Mouse (Mus musculus) lung, adult 2 months (tissue): ENCODE measurements around the gene Pex14. TPM values are rescaled to one million over a fixed set of nuclear protein-coding genes. Genes with fewer than 3 reads are reported as not detected.
"Not testable (repeated sequence)": the region's sequence is repeated elsewhere in the genome, so short reads cannot be mapped to it uniquely, and the experiment has no call there.

Experiments used
- DNase-seq: peaks from one replicate; pipeline ENCODE4 v3.0.0; 2022
- H3K4me1 ChIP-seq: fragments of 200-500 bp; 2 replicates; pipeline ENCODE4 v1.6.1; 2011; ENCODE audit warnings: low read length; ENCODE audit not compliant: control insufficient read depth, insufficient read depth
- H3K4me3 ChIP-seq: fragments of 200-500 bp; replicated peaks from 2 replicates; pipeline ENCODE3; 2011; ENCODE audit warnings: low read depth, mild to moderate bottlenecking, control low read depth, low read length; ENCODE audit errors: extremely low read depth
- CTCF ChIP-seq: fragments of 200-500 bp; IDR thresholded peaks from 2 replicates; pipeline ENCODE4 v1.5.1; 2011; ENCODE audit warnings: mild to moderate bottlenecking, low read length, control low read depth; ENCODE audit not compliant: insufficient read depth
- POLR2A ChIP-seq: fragments of 200-500 bp; IDR thresholded peaks from 2 replicates; pipeline ENCODE4 v1.6.1; 2011; ENCODE audit warnings: low read depth, mild to moderate bottlenecking, control low read depth, low read length, borderline replicate concordance; ENCODE audit errors: extremely low read depth
- WGBS: fragments of 180-500 bp; shearing (Covaris S2); methylation state at CpG from one replicate; pipeline ENCODE4 v1.1.7; 2018; 5-methylcytosine and 5-hydroxymethylcytosine counted together
- polyA plus RNA-seq: library from polyadenylated mRNA; depleted of rRNA; stranded (reverse); fragments of >200 nt; gene quantifications from 2 replicates; pipeline ENCODE4 v1.2.3, GENCODE M21; 2012

Pex14 gene
- polyA plus RNA-seq, 1 experiment = 39.2 TPM

GRCm38 (mm10) chr4:149136116-149136850, 36.6 kb upstream of the Pex14 start:
- no peak for DNase-seq
- Histone ChIP-seq H3K4me1 (no peaks in the 10 kb centered on the region), H3K4me3 (no peak overlapping the region)
- 60% methylated on average over 18 of the region's 18 CpGs for WGBS
- TF ChIP-seq POLR2A = no peak

GRCm38 (mm10) chr4:149133395-149133794, 33.7 kb upstream of the Pex14 start:
- TF ChIP-seq POLR2A (no peak), CTCF (no peak)
- 84% methylated on average over 5 of the region's 5 CpGs for WGBS
- Histone ChIP-seq H3K4me3 (no peak overlapping the region), H3K4me1 (no peaks in the 10 kb centered on the region)
- no peak for DNase-seq

- no peak for DNase-seq
- TF ChIP-seq CTCF (no peak), POLR2A (no peak)
- H3K4me1 ChIP-seq = no peaks in the 10 kb centered on the region
- 65% methylated on average over 21 of the region's 21 CpGs for WGBS
- no peak overlapping the region for H3K4me3 ChIP-seq
Measured at GRCm38 (mm10) chr4:149131789-149132565, 32.3 kb upstream of the Pex14 start.

- TF ChIP-seq POLR2A (no peak), CTCF (no peak)
- whole genome bisulfite sequencing = 91% methylated on average over 23 of the region's 23 CpGs
- Histone ChIP-seq H3K4me1 (no peaks in the 10 kb centered on the region), H3K4me3 (no peak overlapping the region)
- DNase-seq = no peak
Measured at GRCm38 (mm10) chr4:149131021-149131752, 31.5 kb upstream of the Pex14 start.

- Histone ChIP-seq H3K4me1 (no peaks in the 10 kb centered on the region), H3K4me3 (no peak overlapping the region)
- TF ChIP-seq CTCF = no peak
- no peak for TF ChIP-seq POLR2A
- DNase-seq = no peak
- 77% methylated on average over 18 of the region's 18 CpGs for WGBS
Measured at GRCm38 (mm10) chr4:149128467-149128866, 28.8 kb upstream of the Pex14 start.

DNA sequence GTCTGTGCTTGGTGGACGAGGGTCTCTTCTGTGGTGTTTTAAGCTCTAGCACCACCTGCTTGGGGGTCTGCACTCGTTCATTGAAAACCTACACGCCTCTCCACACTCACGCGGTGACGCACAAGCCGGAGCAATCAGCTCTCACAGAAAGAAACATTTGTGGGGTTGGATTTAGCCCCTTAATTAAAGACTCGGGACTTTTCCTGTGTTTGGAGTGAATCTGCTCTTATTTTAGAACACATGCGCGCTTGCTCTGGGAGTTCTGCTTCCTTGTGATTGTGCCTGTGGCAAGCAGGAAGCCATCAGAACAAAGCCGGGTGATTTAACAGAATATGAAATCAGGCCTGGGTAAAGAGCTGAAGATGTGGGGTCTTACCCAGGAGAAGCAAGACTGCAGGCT, 27.0 kb upstream of the Pex14 start, which contains the start of gene Cort:
Gene Cort, minus strand, starts transcription at position 101 of the 400 bp plus-strand sequence.
- TF ChIP-seq POLR2A = no peak
- no peak for TF ChIP-seq CTCF
- H3K4me1 ChIP-seq = no peaks in the 10 kb centered on the region
- no peak for DNase-seq
- H3K4me3 ChIP-seq = no peak within 1 kb of the TSS
- 69% methylated on average over 11 of the region's 11 CpGs for WGBS

- WGBS = 73% methylated on average over 6 of the region's 6 CpGs
- Histone ChIP-seq H3K4me1 (no peaks in the 10 kb centered on the region), H3K4me3 (no peak overlapping the region)
- DNase-seq = no peak
- TF ChIP-seq CTCF (no peak), POLR2A (no peak)
Measured at GRCm38 (mm10) chr4:149126115-149126509, 26.4 kb upstream of the Pex14 start.

- TF ChIP-seq CTCF = no peak
- no peak for TF ChIP-seq POLR2A
- no peak for DNase-seq
- H3K4me1 ChIP-seq = no peaks in the 10 kb centered on the region
- no peak overlapping the region for H3K4me3 ChIP-seq
- WGBS = 68% methylated on average over 11 of the region's 11 CpGs
Measured at GRCm38 (mm10) chr4:149125341-149126114, 25.9 kb upstream of the Pex14 start.

DNA sequence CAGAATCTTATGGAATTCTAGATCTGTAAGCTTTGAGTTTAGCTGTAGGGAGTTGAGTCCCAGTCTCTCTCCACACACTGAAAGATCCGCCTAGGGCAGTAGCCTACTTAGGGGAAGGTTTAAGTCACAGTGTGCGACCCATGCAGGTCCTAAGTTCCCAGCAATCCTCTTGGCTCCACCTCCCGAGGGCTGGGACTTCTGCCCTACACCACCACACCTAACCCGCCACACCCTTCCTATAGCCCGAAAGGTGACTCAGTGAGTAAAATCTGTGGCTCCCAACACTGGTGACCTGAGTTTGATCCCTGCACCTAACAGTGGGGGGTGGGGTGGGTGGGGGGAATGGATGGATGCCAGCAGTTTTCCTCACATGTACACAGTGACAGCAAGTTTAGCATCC, 23.8 kb upstream of the Pex14 start:
- WGBS = 73% methylated on average over 5 of the region's 5 CpGs
- H3K4me1 ChIP-seq = no peaks in the 10 kb centered on the region
- DNase-seq = no peak
- TF ChIP-seq CTCF (no peak), POLR2A (no peak)
- H3K4me3 ChIP-seq = no peak overlapping the region

DNA sequence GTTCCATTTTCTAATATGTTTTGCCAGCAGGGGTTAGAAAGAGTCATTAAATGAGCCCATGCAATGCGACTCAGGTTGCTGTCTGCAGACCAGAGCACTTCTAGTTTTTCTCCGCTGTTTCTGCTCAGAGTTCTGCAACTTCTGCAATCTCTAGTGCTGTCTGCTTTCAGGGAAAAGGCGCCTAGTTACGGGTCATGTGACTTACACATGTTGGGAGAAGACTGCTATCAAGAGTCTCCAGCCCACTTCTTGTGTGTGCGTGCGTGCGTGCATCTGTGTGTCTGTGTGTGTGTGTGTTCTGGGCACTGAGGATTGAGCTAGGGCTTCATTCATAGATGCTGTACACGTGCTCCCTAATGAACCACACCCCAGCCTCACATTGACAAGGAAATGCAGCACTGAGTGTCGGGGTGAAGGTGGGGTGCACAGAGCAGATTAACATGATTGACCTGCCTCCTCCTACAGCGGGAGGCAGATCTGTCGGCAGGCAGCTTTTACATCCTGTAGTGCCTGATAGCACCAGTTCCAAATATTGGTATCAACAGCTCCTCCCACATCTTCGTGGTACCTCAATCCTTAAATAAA, 20.4 kb upstream of the Pex14 start:
- WGBS = 73% methylated on average over 12 of the region's 12 CpGs
- not testable (repeated sequence) for DNase-seq, H3K4me1 ChIP-seq, H3K4me3 ChIP-seq
